Mouse (Mus musculus) megakaryocyte, embryonic 14.5 days (primary cell): ENCODE measurements at regions not wholly inside any gene's neighbourhood (a gene's known extent, or its start where the extent isn't known, plus 50 kb on each side); places are given as distances from the start of the nearest gene placed in this dataset.

Experiments used
- FLI1 ChIP-seq: IDR thresholded peaks from 2 replicates; pipeline ENCODE4 v1.6.1; 2012; ENCODE audit warnings: low read length, inconsistent platforms, mixed read lengths
- GATA1 ChIP-seq: IDR thresholded peaks from 3 replicates; pipeline ENCODE4 v1.6.1; 2012; ENCODE audit warnings: mixed read lengths, low read length, inconsistent platforms, borderline replicate concordance

DNA sequence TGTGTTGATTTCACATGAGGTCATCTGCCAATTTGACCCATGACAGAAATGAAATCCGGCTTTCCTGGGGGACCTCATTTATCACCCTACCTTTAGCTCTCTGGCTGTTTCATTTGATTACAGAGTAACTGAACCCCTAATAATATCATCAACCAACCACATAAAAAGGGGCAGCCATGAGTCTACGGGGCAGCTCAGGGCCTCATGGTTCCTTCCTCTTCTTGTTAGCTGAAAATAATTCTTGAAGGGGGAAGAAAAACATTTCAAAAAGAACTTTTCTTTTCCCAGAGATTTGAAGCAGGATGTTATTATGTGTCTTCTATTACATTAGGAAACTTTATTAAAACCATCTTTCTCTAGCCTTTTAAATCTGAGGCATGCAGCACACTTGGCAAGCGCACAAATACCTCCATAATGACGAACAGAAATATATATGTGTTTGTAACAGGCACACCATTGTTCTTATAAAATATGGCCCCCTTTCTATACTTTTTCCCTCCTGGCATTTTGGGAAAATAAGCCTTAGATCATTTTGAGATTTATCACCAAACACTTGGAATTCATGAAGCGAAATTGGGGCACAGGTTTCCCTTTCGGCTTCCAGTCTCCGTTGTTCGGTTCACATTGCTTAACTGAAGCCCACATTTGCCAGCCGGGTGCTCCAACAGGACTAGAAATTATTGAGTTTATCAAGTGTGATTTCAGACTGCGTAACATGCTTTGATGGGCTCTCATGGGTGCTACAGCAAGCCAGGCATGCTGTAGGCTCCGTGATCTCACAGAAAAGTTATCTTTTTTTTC lies 90.7 kb upstream of the Irs2 start:
- TF ChIP-seq FLI1 (no peak), GATA1 (no peak)
